Mouse (Mus musculus): ENCODE measurements around the gene Camk1d.

GRCm38 (mm10) chr2:5249969-5250368 lies 464.3 kb downstream of the Camk1d start:
- TF ChIP-seq CTCF (IDR thresholded peaks at IDR 0.05; ENCODE audit: borderline replicate concordance, insufficient read depth, low read depth, low read length) (no peak), POLR2A (IDR thresholded peaks at IDR 0.05; ENCODE audit: borderline replicate concordance, insufficient read depth, low read length) (no peak)
